Mouse (Mus musculus): ENCODE results near the gene Spdya. TPM values are rescaled to one million over a fixed set of nuclear protein-coding genes. Genes with fewer than 3 reads are reported as not detected.

Spdya gene
- not detected for total RNA-seq (2023)

DNA sequence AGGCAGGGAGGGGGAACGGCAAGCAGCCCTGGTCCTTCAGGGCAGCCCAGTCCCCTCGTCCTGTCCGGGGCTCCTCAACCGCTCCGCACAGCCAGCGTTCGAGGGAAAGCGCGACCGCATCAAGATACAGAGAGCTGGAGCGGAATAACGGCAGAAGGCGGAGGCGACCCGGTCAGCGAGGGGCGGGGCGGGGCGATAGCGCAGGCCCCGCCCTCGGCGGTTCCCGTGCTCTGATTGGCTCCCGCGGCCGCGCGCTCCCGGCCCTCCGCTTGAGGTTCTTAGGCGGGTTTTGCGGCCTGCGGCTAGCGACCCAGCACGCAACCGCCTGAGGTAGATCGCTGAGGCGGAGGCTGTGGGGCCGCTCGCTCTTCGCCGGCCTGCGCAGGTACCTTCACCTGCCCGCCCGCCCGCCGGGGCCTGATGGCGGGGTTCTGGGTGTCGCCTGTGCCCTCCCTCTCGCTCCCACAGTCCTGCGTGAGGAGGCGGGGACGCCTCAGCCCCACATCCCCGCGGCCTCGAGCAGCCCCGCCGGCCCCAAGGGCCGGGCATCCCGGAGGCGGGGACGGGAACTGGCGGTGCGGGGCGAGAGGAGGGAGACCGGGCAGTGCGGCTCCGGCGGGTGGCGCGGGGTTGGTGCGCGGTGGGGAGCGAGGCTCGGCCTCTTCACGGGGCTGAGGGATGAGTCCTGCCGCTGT, at the start of gene Spdya:
Gene Spdya, plus strand, starts transcription at position 305 of the 695 bp plus-strand sequence.

GRCm38 (mm10) chr17:71526711-71527564, 24.9 kb upstream of the Spdya start, which contains the start of gene Ndc80:
Gene Ndc80 (minus strand): TSS chr17:71526857.

GRCm38 (mm10) chr17:71615638-71616318, 63.9 kb downstream of the Spdya start, which contains the start of gene Wdr43:
Gene Wdr43 (plus strand): TSS chr17:71615895.

Other genes starting within 250 kb of the Spdya start
- 3.6 TPM for gene Emilin2, start 240.1 kb upstream of the Spdya start, total RNA-seq (2023)
- 56.8 TPM for gene Gm4707, start 92.1 kb upstream of the Spdya start, total RNA-seq (2023)
- 259 TPM for gene Smchd1, start 76.7 kb upstream of the Spdya start, total RNA-seq (2023)
- 20.1 TPM for gene Ndc80, start 25.2 kb upstream of the Spdya start, total RNA-seq (2023)
- gene Wdr43, start 63.8 kb downstream of the Spdya start, total RNA-seq (2023), result 194 TPM
- gene Togaram2, start 121.2 kb downstream of the Spdya start, total RNA-seq (2023), result not detected
- gene Pcare, start 200.8 kb downstream of the Spdya start, total RNA-seq (2023), result not detected
- gene Clip4, start 216.4 kb downstream of the Spdya start, total RNA-seq (2023), result not detected